Mouse (Mus musculus) urinary bladder, adult 2 months (tissue): ENCODE data around the gene Gm20388. TPM values are rescaled to one million over a fixed set of nuclear protein-coding genes. Genes with fewer than 3 reads are reported as not detected.
A peak's percentile ranks its signal among the peaks of the same experiment; 100 is the strongest.

Source experiments
- DNase-seq: peaks from one replicate; pipeline ENCODE4 v3.0.0; 2022; ENCODE audit warnings: low spot score
- polyA plus RNA-seq: library from polyadenylated mRNA; depleted of rRNA; stranded (reverse); fragments of >200 nt; gene quantifications from 2 replicates; pipeline ENCODE4 v1.2.3, GENCODE M21; 2012

Gene Gm20388
- polyA plus RNA-seq, 1 experiment: 50.2 TPM

GRCm38 (mm10) chr8:123331301-123331700, 3420.7 kb downstream of the Gm20388 start:
- DNase-seq: no peak

- no peak for DNase-seq
These were observed 3421.2 kb downstream of the Gm20388 start for GRCm38 (mm10) chr8:123331810-123332209.

GRCm38 (mm10) chr8:123332262-123333090, 3421.8 kb downstream of the Gm20388 start, which contains the start of gene Spire2:
Gene Spire2 (plus strand): TSS chr8:123332713.
- peak; percentile 57 for DNase-seq

- no peak for DNase-seq
These were observed 3422.5 kb downstream of the Gm20388 start for GRCm38 (mm10) chr8:123333091-123333587.

- no peak for DNase-seq
These were observed 3423.2 kb downstream of the Gm20388 start for GRCm38 (mm10) chr8:123333864-123334263.

- DNase-seq: no peak
These were observed 3423.8 kb downstream of the Gm20388 start for GRCm38 (mm10) chr8:123334467-123334866.

GRCm38 (mm10) chr8:123337475-123337874, 3426.8 kb downstream of the Gm20388 start:
- no peak for DNase-seq

- DNase-seq: no peak
These were observed 3429.4 kb downstream of the Gm20388 start for GRCm38 (mm10) chr8:123340071-123340470.

- no peak for DNase-seq
These were observed 3430.7 kb downstream of the Gm20388 start for GRCm38 (mm10) chr8:123341040-123342015.

GRCm38 (mm10) chr8:123342253-123342652, 3431.6 kb downstream of the Gm20388 start:
- DNase-seq: no peak

GRCm38 (mm10) chr8:123342911-123343310, 3432.3 kb downstream of the Gm20388 start:
- no peak for DNase-seq

- DNase-seq: no peak
These were observed 3432.8 kb downstream of the Gm20388 start for GRCm38 (mm10) chr8:123343422-123343821.

GRCm38 (mm10) chr8:123345135-123345534, 3434.5 kb downstream of the Gm20388 start:
- no peak for DNase-seq

GRCm38 (mm10) chr8:123345856-123346255, 3435.2 kb downstream of the Gm20388 start:
- no peak for DNase-seq

GRCm38 (mm10) chr8:123347293-123347692, 3436.7 kb downstream of the Gm20388 start:
- no peak for DNase-seq

- DNase-seq: no peak
These were observed 3437.7 kb downstream of the Gm20388 start for GRCm38 (mm10) chr8:123348237-123348843.

- DNase-seq: no peak
These were observed 3438.4 kb downstream of the Gm20388 start for GRCm38 (mm10) chr8:123349073-123349472.

- DNase-seq: no peak
These were observed 3441.5 kb downstream of the Gm20388 start for GRCm38 (mm10) chr8:123352118-123352517.

- DNase-seq: no peak
These were observed 3442.1 kb downstream of the Gm20388 start for GRCm38 (mm10) chr8:123352786-123353185.

- no peak for DNase-seq
These were observed 3442.6 kb downstream of the Gm20388 start for GRCm38 (mm10) chr8:123353216-123353615.

- DNase-seq: peak; percentile 45
These were observed 3450.6 kb downstream of the Gm20388 start for GRCm38 (mm10) chr8:123361082-123361739.
